Mouse (Mus musculus): Measurements from ENCODE around the gene Nup107.
"Not testable (repeated sequence)": the region's sequence is repeated elsewhere in the genome, so short reads cannot be mapped to it uniquely, and the experiment has no call there.

Nup107 gene

DNA sequence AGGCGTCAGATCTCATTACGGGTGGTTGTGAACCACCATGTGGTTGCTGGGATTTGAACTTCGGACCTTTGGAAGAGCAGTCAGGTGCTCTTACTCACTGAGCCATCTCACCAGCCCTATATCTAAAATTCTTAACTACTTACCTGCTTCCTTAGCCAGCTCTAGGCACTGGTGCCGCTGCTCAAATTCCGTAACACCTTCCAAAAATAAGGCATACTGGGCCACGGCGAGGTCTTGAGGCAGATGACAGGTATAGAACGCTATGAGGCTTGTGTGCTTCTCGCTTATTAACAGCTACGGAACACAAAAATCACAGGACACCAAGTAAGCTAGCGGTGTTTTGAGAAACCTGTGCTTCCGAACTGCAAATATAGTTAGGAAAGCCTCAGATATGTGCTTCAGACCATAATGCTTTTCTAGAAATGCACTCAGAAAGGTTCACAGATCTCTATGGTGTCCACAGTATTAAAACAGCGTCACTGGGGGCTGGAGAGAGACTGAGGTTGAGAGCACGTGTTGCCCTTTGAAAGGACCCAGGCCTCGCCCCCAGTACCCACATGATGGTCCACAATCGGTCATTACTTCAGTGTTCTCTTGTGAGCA is 28.8 kb downstream of the Nup107 start:
- no peak for DNase-seq (ENCODE audit: low spot score)

DNA sequence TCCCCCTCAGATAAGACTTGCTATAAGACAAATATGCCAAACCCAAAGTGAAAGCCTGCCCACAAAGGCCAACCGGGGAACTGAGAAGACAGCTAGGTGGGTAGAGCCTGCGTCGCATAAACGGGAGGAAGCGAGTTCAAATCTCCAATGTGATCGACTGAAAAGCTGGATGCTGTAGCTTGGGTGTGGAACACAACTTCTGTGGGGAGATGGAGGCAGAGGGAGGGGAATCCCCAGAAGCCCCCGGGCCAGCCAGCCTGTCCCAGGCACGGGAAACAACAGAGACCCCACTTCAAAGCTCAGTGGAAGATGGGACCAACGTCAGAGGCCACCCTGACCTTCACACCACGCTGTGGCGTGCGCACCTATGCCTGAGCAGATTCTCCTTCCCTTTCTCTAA is 29.5 kb downstream of the Nup107 start:
- DNase-seq (ENCODE audit: low spot score), result no peak

DNA sequence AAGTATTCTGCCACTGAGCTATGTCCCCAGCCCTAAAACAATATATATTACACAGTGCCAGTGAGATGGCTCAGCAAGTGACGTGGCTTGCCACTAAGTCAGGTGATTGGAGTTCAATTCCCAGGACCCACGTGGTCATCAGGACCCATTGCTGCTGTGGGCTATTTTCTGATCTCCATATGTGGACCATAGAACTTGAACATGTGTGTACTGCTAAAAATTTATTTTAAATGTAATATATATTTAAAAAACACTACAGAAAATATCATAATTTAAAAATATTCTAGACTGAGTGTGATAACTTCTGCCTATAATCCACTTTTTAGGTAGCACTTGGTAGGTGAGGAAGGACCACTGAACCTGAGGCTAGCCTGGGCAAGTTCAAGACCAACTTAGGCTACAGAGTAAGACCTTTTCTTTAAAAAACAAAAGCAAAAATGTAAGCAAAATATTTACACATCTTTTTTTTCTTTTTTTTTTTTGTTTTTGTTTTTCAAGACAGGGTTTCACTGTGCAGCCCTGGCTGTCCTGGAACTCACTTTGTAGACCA is 30.1 kb downstream of the Nup107 start:
- DNase-seq (ENCODE audit: low spot score), result no peak

DNA sequence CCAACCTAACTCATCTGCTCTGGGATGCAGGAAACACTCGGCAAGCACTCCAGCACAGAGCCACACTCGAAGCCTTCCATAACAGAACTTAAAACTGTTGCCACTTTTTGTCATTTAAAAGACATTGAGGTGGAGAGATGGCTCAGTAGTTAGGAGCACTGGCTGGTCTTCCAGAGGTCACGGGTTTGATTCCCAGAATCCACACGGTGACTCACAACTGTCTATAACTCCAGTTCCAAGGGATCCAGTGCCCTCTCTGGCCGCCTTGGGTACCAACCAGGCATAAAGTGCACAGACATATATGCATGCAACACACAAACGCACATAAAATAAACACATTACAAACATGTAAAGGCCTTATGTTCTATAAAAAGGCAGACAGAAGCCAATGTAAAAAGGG is 31.0 kb downstream of the Nup107 start:
- no peak for DNase-seq (ENCODE audit: low spot score)

DNA sequence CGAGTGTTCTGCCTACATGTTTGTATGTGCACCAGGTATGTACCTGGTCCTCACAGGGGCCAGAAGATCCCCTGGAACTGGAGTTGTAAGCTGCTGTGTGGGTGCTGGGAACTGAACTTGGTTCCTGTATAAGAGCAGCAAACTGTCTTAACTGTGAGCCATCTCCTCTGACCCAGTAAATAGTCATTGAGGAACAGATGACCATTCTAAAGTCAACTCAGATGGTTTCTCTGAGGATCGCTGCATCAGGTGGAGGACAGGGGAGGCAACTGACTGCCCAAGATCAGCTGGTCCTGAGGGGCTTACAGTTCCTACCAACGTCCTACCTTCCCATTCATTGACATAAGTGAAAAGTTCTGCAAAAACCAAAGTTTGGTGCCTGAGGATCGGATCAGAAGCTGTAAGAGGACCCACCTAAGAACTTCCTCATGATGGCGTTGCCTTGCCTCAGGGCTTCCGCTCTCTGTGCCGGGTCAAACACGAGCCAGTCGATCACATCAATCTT is 31.6 kb downstream of the Nup107 start:
- DNase-seq (ENCODE audit: low spot score), result no peak

DNA sequence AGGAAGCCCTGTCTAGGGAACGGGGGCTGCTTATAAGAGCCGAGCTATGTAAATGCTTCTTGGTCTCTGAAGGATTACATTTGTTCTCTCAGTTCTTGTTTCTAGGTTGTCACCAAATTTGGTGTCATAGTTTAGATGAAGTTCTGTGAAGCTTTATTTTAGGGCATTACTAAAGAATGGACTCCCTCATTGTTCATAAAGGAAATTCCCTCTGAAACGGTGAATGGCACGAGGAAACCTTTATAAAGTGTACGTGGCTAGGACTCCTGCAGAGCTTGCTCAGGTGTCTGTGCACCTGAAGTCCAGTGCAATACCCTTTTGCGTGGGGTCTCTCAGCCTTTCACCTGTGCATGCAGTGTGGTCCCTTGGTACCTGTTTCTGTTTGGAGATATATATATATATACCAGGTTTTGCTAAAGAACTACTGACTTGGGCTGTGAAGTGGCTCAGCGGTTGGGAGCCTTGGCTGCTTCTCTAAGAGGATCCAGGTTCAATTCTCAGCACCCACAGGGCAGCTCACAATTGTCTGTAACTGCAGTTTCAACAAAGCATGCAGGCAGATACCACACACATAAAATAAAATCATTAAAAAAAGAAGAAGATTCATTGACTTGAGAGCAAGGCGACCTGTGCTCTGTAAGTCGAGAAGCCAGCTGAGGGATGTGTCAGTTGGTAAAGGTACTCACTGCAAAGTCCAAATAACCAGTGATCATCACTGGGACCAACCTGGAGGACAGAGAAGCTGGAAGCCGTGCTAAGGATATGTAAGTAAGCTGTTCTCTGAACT is 32.5 kb downstream of the Nup107 start:
- DNase-seq (ENCODE audit: low spot score), result no peak

DNA sequence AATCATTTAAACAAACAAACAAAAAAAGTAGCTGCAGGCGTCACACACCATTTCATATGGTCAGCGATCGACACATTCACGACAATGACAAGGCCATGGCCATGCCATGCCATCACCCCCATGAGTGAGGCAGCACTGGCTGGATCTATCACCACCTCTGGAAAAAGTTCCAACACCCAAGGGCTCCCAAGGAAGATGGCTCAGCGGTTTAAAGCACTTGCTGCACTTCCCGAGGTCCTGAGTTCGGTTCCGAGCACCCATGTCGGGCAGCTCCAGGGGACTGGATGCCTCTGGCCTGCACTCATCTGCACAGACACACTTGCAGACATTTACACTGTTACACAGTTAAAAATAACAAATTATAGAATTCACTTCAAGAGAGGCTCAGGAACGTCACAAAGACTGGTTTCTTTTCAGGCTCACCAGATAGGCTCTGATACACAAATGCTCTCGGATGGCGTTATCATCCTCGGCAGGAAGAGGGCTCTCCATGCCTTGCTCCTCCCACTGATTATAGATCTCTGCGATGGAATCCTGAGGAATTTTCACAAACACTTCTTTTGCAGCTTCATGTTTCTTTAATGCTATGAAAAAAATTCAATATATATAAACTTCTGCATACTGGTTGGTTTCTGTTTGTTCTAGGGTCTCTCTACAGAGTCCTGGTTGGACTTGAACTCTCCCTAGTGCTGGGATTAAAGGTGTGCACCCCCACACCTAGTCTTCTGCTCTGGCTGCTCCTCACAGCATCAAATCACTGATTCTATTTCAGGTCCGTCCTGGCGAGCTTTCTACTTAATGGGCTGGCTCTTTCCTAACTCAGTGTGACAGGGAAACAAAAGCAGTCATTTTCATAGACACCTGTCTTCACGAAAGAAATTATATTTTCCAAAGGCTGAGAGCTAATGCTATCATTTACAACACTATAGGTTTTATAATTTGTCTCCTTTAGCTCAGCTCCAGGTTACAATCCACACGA is 33.5 kb downstream of the Nup107 start:
- DNase-seq (ENCODE audit: low spot score), result no peak

DNA sequence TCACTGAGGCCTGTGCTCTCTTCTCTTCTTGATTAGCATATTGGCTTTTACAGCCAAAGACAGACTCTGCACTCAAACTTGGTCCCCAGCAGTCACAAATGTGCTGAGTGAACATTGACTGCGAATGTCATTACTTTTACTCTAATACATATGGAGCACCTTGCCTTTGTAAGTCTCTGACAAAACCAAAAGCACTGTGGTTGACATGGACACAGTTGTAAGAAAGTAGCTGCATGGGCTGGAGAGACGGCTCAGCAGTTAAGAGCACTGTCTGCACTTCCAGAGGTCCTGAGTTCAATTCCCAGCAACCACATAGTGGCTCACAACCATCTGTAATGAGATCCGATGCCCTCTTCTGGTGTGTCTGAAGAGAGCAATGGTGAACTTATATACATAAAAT is 34.2 kb downstream of the Nup107 start:
- DNase-seq (ENCODE audit: low spot score), result not testable (repeated sequence)

DNA sequence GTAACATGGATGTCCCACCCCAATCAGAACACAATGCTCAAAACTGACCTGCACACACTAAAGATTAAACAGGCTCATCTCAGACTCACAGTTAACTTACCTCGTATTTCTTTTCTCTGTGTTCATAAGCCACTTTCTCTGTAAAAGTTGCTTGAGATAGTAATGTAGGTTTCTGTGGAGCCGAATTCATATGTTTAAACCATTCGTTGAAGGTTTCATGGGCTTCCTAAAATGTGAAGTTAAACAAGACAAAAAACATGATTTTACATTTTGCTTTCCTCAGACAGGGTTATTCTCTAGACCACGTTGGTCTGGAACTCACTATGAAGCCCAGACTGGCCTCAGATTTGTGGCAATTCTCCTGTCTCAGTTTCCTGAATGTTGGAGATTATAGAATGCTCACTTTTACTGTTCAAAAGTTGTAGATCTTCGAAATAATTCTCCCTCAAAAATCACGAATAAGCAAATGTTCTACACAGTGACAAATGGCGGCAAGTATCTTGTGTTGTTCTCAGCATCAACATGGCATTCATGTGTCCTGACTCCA is 34.6 kb downstream of the Nup107 start:
- no peak for DNase-seq (ENCODE audit: low spot score)

DNA sequence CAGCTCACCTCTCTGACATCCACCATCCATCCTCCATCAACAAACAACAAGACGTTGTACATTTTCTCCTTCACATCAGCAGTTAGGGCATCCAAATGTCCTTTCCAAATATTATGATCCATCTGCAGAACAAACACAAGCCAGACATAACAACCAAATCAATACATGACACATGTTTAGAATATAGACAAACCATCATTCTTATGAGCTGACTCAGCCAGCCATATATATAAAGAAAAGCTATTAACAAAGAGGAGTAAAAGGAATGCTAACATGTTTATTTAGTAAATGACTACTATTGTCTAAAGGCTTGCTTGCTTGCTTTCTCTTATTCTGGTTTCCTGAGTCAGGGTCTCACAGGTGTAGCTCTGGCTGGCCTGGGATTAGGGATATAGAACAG is 35.2 kb downstream of the Nup107 start:
- no peak for DNase-seq (ENCODE audit: low spot score)

DNA sequence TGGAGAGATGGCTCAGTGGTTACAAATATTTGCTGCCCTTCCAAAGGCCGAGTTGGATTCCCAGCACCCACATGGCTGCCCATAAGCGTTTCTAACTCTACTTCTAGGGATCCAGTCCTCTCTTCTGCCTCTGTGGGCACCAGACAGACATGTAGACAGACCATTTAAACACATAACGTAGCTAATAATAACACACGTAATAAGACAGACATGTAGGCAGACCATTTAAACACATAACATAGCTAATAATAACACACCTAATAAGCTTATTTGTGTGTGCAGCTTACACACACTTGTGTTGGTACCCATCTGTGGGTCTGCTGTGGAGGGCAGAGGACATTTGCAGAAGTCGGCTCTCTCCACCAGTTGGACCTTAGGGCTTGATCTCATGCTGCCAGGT is 35.7 kb downstream of the Nup107 start:
- no peak for DNase-seq (ENCODE audit: low spot score)

DNA sequence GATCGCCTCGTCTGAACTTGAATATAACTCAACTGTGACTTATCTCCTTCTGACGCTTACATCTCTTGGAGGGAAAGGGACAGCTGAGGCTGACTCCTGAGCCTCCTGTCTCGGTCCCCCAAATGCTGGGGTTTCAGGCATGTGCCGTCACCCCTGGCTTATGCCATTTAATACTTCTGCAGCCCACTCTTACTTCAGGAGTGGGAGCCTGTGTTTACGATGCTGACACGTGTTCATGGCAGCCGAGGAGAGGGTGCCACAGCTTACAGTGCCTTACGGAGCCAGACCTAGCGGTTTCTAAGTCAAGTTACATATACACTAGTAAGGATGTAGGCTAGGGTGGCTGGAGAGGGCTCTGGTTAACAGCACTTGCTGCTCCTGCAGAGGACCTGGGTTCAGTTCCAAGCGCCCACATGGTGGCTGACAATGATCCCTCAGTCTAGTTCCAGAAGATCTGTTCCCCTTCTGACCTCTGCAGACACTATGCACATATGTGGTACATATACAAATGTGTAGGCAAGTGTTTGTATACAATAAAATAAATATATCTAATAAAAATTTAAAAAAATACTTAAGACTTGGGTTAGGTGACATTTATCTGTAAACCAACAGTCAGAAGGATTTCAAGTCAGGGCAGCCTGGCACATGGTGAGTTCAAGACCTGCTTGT is 36.6 kb downstream of the Nup107 start:
- no peak for DNase-seq (ENCODE audit: low spot score)

DNA sequence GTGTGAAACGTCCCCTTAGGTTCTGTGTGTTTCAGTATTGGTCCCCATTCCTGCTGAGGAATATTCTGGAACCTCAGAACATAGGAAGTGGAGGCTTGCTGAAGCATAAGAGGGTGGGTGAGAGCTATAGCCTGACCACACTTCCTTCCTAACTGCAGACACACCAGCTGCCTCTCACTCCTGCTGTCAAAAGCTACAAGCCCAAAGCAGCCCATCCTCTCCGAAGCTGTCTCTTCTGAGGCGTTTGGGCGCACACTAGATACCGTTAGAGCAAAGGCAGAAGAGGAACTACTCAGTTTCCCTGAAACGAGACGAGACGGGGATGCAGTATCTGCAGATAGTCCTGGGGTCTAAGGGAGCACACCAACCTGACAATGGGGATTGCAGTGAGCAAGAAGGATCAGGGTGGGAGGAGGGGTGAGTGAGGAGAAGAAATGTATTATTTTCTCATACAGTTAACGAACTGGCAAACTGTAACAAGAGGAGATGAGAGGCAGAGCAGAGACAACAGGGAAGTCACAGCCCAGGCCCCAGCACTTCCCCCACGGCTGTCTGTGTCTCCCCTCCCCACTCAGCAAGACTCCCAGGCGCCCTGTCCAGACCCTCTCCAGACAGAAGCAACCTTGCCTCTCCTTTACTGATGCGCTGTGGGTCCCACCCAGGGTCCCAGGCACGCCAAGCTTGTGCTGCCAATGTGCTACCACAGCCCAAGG is 37.3 kb downstream of the Nup107 start:
- DNase-seq (ENCODE audit: low spot score), result no peak

DNA sequence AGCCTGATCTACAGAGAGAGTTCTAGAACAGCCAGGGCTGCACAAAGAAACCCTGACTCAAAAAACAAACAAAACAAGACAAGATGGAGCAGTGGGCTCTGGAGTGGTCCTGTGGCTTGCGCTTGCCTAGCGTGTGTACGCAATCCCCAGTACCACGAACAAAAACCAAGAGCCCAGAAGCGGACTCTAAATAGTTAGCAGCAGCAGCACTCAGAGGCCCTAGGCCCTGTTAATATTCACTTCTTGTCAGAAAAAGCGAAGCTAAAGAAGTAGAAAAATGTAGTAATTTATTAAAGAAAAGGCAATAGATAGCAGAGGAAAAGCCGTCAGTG is 37.9 kb downstream of the Nup107 start:
- no peak for DNase-seq (ENCODE audit: low spot score)

DNA sequence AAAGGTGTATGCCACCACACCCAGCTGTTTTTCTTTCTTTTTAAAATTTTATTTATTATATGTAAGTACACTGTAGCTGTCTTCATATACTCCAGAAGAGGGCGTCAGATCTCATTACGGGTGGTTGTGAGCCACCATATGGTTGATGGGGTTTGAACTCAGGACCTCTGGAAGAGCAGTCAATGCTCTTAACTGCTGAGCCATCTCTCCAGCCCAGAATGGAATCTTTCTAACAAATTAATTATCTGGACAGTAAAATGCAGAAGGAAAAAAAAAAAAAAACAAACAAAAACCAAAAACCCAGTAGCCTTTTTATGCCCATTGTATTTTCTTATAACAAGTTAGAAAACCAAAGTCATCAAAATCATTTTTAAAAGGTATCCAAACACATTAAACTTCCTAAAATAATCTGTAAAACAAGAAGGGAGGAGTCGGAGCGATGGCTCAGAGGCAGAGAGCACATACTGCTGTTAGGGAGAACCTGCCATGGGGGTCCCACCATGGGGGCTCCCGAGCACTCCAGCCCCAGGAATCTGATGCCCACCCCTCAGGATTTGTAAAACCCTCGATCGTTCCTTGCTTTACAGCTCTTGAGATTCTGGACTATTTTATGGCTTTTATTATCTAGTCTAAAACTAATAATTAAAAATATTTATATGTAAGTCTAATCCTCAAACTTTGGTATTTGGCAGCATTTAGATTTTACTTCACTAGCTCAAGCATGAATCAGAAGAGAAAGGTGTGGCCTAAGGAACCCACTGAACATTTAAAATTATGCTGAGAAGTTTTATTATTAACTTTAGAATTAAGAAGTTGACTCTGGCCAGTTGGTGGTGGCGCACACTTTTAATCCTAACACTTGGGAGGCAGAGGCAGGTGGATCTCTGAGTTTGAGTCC is 38.5 kb downstream of the Nup107 start:
- DNase-seq (ENCODE audit: low spot score), result no peak

DNA sequence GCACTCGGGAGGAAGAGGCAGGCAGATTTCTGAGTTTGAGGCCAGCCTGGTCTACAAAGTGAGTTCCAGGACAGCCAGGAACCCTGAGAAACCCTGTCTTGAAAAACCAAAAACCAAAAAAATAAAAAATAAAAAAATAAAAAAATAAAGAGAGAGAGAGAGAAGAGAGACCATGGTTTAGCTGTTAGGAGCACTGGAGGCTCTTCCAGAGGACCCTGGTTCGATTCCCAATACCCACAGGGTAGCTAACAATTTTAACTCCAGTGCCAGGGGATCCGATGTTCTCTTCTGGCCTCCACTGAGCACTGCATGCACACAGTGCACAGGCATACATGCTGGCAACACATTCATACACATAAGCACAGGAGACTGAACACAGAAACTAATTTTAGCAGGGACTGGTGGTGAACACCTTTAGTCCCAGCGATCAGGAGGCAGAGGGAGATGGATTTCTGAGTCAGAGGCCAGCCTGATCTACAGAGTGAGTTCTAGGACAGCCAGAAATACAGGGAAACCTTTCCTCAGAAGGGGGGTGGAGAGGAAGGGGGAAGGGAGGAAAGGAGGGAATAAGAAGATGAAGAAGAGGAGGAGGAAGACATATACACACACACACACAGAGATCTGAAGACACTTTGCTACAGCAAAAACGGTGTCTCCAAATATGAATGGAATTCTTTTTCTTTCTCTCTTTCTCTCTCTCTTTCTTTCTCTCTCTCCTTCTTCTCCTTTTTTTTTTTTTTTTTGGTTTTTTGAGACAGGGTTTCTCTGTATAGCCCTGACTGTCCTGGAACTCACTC is 39.5 kb downstream of the Nup107 start:
- DNase-seq (ENCODE audit: low spot score), result no peak

DNA sequence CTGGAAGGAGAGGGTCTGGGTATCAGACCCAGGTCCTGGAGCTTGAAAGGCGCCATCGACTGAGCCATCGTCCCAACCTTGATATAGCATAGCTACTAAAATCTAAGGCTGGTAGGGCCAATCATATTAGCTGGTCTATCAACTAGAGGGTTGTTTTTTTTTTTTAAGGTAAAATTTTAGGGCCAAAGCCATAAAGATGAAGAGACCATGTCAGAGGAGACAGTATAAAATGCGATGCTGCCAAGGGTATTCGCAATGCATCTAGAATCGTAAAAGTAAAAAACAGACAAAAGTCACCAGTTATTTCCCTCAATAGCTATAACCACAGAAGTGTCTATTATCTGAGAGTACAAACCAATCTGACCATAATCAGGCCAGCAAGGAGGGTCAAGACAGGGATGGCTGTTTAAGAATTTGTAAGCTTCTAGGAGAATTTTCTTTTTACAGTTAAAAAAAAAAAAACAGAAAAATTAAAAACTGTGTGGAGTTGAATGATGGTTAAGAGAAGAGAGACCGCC is 40.1 kb downstream of the Nup107 start:
- no peak for DNase-seq (ENCODE audit: low spot score)

DNA sequence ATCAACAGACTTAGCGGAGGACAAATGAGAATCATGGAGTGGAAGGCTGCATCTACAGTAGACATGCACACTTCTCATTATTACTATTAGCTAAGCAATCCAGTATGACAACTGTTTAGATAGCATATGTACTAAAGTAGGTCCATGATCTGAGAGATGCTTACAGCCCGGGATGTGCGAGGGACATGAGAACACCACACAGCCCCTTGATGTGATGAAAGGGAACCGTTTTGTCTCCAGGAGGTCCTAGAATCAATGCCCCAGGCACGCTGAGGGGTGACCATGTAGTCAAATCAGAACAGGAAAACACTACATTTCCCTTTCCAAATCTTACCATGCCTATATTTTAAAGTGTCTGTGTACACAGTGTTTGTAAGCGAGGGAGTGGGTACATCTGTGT is 40.8 kb downstream of the Nup107 start:
- DNase-seq (ENCODE audit: low spot score), result no peak

DNA sequence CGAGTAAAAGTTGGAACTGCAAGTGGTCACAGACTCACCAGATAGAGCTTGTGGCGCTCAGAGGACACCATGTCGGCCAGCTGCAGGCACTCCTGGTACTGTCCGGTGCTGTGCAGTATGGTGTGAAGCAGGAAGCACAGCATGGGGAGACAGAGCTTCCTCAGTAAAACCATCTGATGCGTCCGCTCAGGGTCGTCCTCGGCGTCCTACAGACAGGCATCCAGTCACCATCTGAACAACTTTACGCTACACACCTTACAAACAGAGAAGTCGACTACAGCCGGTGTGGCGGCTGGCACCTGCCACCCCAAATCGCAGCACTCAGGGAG is 41.3 kb downstream of the Nup107 start:
- DNase-seq (ENCODE audit: low spot score), result no peak
